Mouse (Mus musculus): ENCODE data around the gene Tmem183a. TPM values are rescaled to one million over a fixed set of nuclear protein-coding genes. Genes with fewer than 3 reads are reported as not detected.

Gene Tmem183a
- total RNA-seq, 2 experiments from 2014 or later, result 10.1 to 10.4 TPM

GRCm38 (mm10) chr1:134320691-134321301 is 41.0 kb downstream of the Tmem183a start:
- DNase-seq (ENCODE audit: low spot score), result no peak

- DNase-seq (ENCODE audit: low spot score), result no peak
These were observed 43.5 kb downstream of the Tmem183a start for GRCm38 (mm10) chr1:134318261-134318660.

GRCm38 (mm10) chr1:134316361-134316760 is 45.4 kb downstream of the Tmem183a start:
- no peak for DNase-seq (ENCODE audit: low spot score)

- DNase-seq (ENCODE audit: low spot score), result no peak
These were observed 46.6 kb downstream of the Tmem183a start for GRCm38 (mm10) chr1:134315181-134315580.

GRCm38 (mm10) chr1:134311760-134312159 is 50.0 kb downstream of the Tmem183a start:
- DNase-seq (ENCODE audit: low spot score), result no peak

GRCm38 (mm10) chr1:134310729-134311128 is 51.0 kb downstream of the Tmem183a start:
- DNase-seq (ENCODE audit: low spot score), result no peak

GRCm38 (mm10) chr1:134310291-134310690 is 51.5 kb downstream of the Tmem183a start:
- no peak for DNase-seq (ENCODE audit: low spot score)

GRCm38 (mm10) chr1:134307409-134307808 is 54.4 kb downstream of the Tmem183a start:
- DNase-seq (ENCODE audit: low spot score), result no peak

GRCm38 (mm10) chr1:134304940-134305339 is 56.8 kb downstream of the Tmem183a start:
- no peak for DNase-seq (ENCODE audit: low spot score)

- DNase-seq (ENCODE audit: low spot score), result peak; percentile 86
These were observed 59.1 kb downstream of the Tmem183a start for GRCm38 (mm10) chr1:134302568-134303238.

GRCm38 (mm10) chr1:134298636-134299411 is 63.0 kb downstream of the Tmem183a start:
- no peak for DNase-seq (ENCODE audit: low spot score)

GRCm38 (mm10) chr1:134297265-134297664 is 64.5 kb downstream of the Tmem183a start:
- DNase-seq (ENCODE audit: low spot score), result peak; percentile 42

Other genes starting within 250 kb of the Tmem183a start
- gene Chil1, start 179.8 kb downstream of the Tmem183a start, total RNA-seq (2021), result 1 to 10 TPM; 1.1 to 2.0 TPM
- 100 to 1,000 TPM; 192 to 275 TPM for gene Mybph, start 168.5 kb downstream of the Tmem183a start, total RNA-seq (2021)
- gene Adora1, start 126.5 kb downstream of the Tmem183a start, total RNA-seq (2021), result under 1 TPM; 0.25 to 0.66 TPM
- gene Myog, start 72.0 kb downstream of the Tmem183a start, total RNA-seq (2021), result 10 to 100 TPM; 10.4 to 18.9 TPM
- gene Ppfia4, start 29.1 kb downstream of the Tmem183a start, total RNA-seq (2021), result under 1 TPM; 0.21 to 0.43 TPM
- gene 4933406M09Rik, start 24.0 kb upstream of the Tmem183a start, total RNA-seq (2021), result not detected
- 10 to 100 TPM; 80.0 to 84.8 TPM for gene Cyb5r1, start 43.6 kb upstream of the Tmem183a start, total RNA-seq (2021)
- gene Adipor1, start 53.4 kb upstream of the Tmem183a start, total RNA-seq (2021), result 100 to 1,000 TPM; 184 to 193 TPM
- gene Klhl12, start 93.6 kb upstream of the Tmem183a start, total RNA-seq (2021), result 10 to 100 TPM; 18.0 to 20.3 TPM
- gene Rabif, start 132.7 kb upstream of the Tmem183a start, total RNA-seq (2021), result 1 to 10 TPM; 5.5 to 6.3 TPM
- not detected for gene Mgat4e, start 187.7 kb upstream of the Tmem183a start, total RNA-seq (2021)
- gene Kdm5b, start 198.2 kb upstream of the Tmem183a start, total RNA-seq (2021), result 1 to 10 TPM; 8.0 to 8.3 TPM

Measured in gastrocnemius, adult 18-20 months (tissue).